Mouse (Mus musculus) liver, embryonic 14.5 days (tissue): ENCODE results near the gene Gpc4. TPM values are rescaled to one million over a fixed set of nuclear protein-coding genes. Genes with fewer than 3 reads are reported as not detected.

Source experiments
- ATAC-seq: fragments of 200-750 bp; cut with Nextera tagmentation; 2 replicates; pipeline ENCODE4 v1.8.0; 2017; ENCODE audit warnings: moderate number of reproducible peaks, mild to moderate bottlenecking, moderate library complexity; ENCODE audit not compliant: insufficient read depth
- DNase-seq, 3 experiments: peaks; one replicate each; pipeline ENCODE4 v3.0.0-alpha.2; 2012 to 2013; ENCODE audit warnings: low read depth in 3 of 3, low spot score in 3 of 3
- H3K27ac ChIP-seq: fragments of 300-500 bp; sonication (generic); 2 replicates; pipeline ENCODE4 v1.5.1; 2014; ENCODE audit warnings: moderate library complexity, mild to moderate bottlenecking, control low read depth, inconsistent platforms
- H3K27me3 ChIP-seq: fragments of 300-500 bp; sonication (generic); 2 replicates; pipeline ENCODE4 v1.6.1; 2014; ENCODE audit warnings: mild to moderate bottlenecking, low read length, moderate library complexity; ENCODE audit not compliant: control insufficient read depth, insufficient read depth
- H3K36me3 ChIP-seq: fragments of 300-500 bp; sonication (generic); replicated peaks from 2 replicates; pipeline ENCODE4 v1.6.1; 2014; ENCODE audit warnings: low read depth; ENCODE audit not compliant: control insufficient read depth, insufficient read depth
- H3K4me1 ChIP-seq, 2 experiments: fragments of 200-500 bp in 1 of 2; fragments of 300-500 bp in 1 of 2; sonication (generic) in 1 of 2; replicated peaks; 2 replicates each; pipeline ENCODE4 v1.6.1; 2012 to 2014; ENCODE audit warnings: antibody characterized with exemption in 1 of 2, inconsistent platforms in 1 of 2, low read length in 1 of 2; ENCODE audit not compliant: control insufficient read depth in 2 of 2, insufficient read depth in 2 of 2
- H3K4me2 ChIP-seq: fragments of 300-500 bp; sonication (generic); 2 replicates; pipeline ENCODE4 v1.6.1; 2014; ENCODE audit warnings: low read depth, mild to moderate bottlenecking, control low read depth, moderate library complexity
- H3K4me3 ChIP-seq, 2 experiments: fragments of 200-500 bp in 1 of 2; fragments of 300-500 bp in 1 of 2; sonication (generic) in 1 of 2; 2 replicates each; pipeline ENCODE4 v1.5.1; 2012 to 2014; ENCODE audit warnings: low read depth in 2 of 2, low read length in 2 of 2, mild to moderate bottlenecking in 2 of 2, control low read depth in 1 of 2, inconsistent platforms in 1 of 2, moderate library complexity in 1 of 2; ENCODE audit not compliant: insufficient read depth in 1 of 2
- H3K9ac ChIP-seq: fragments of 300-500 bp; sonication (generic); replicated peaks from 2 replicates; pipeline ENCODE4 v1.6.1; 2014; ENCODE audit warnings: mild to moderate bottlenecking, control low read depth, moderate library complexity
- H3K9me3 ChIP-seq: fragments of 300-500 bp; sonication (generic); 2 replicates; pipeline ENCODE4 v1.6.1; 2016; ENCODE audit warnings: low read length, mixed read lengths; ENCODE audit not compliant: control insufficient read depth
- CTCF ChIP-seq: IDR thresholded peaks from 2 replicates; pipeline ENCODE4 v1.5.1; 2016; ENCODE audit warnings: antibody characterized with exemption, low read depth, control low read depth
- EP300 ChIP-seq: IDR thresholded peaks from 2 replicates; pipeline ENCODE4 v1.6.1; 2016; ENCODE audit warnings: antibody characterized with exemption, low read depth
- WGBS: fragments of 180-500 bp; shearing (Covaris S2); extraction: QIAGEN DNeasy Blood & Tissue Kit; methylation state at CpG from one replicate; pipeline ENCODE4 v1.1.7; 2014; ENCODE audit not compliant: insufficient replicate concordance; 5-methylcytosine and 5-hydroxymethylcytosine counted together
- polyA plus RNA-seq, 2 experiments: library from polyadenylated mRNA; depleted of rRNA in 1 of 2; stranded (reverse) in 1 of 2; unstranded in 1 of 2; fragments of >200 nt; fragmentation: Nextera tagmentation in 1 of 2; extraction: Ambion mirVana in 1 of 2; gene quantifications; 2 replicates each; pipeline versions ENCODE4 v1.2.1 to v1.2.3; 2012 to 2014

Gene Gpc4
- polyA plus RNA-seq, 2 experiments = 3.2 to 4.2 TPM

GRCm38 (mm10) chrX:52052011-52052410, 113.0 kb downstream of the Gpc4 start:
- no peaks in the 10 kb centered on the region for H3K4me1 ChIP-seq
- no peak for TF ChIP-seq CTCF
- no peak for TF ChIP-seq EP300
- H3K9me3 ChIP-seq = no peaks in the 10 kb centered on the region
- H3K9ac ChIP-seq = no peak overlapping the region
- H3K36me3 ChIP-seq = no peaks in the 10 kb centered on the region
- no peak for DNase-seq
- WGBS = 66% methylated on average over 5 of the region's 5 CpGs
- no peak overlapping the region for H3K4me2 ChIP-seq
- no peak for ATAC-seq
- H3K27ac ChIP-seq = no peak overlapping the region
- H3K4me3 ChIP-seq = no peak overlapping the region
- H3K27me3 ChIP-seq = no peaks in the 10 kb centered on the region

- H3K27me3 ChIP-seq = no peaks in the 10 kb centered on the region
- ATAC-seq (no peak), DNase-seq (no peak)
- H3K9ac ChIP-seq = no peak overlapping the region
- no peaks in the 10 kb centered on the region for H3K4me1 ChIP-seq
- TF ChIP-seq CTCF (no peak), EP300 (no peak)
- no peak overlapping the region for H3K4me3 ChIP-seq
- 75% methylated on average over 4 of the region's 4 CpGs for WGBS
- H3K27ac ChIP-seq = no peak overlapping the region
- H3K9me3 ChIP-seq = no peaks in the 10 kb centered on the region
- no peaks in the 10 kb centered on the region for H3K36me3 ChIP-seq
- no peak overlapping the region for H3K4me2 ChIP-seq
Measured at GRCm38 (mm10) chrX:52050941-52051340, 114.1 kb downstream of the Gpc4 start.

DNA sequence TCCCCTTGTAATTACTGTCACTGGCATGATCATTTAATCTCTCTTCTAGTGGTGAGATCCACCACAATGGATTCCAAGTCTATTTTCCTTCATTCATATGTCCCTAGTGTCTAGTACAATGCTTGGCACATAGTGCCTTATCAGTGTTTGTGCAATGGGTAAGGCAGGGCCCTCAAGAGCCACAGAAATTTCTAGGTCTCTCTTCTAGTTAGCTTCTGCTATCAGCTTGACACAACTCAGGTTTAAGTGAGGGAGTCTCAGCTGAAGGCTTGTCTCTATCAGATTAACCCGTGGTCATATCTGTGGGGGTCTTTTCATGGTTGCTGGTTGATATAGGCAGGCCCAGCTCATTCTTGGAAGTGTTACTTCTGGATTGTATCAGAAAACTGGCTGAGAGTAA, 125.2 kb downstream of the Gpc4 start:
- WGBS = 0% methylated on average over 1 of the region's 1 CpGs
- Histone ChIP-seq H3K27ac (no peak overlapping the region), H3K4me1 (no peaks in the 10 kb centered on the region; a peak in 1 of 4 replicates), H3K4me3 (no peak overlapping the region), H3K9ac (no peak overlapping the region), H3K36me3 (no peaks in the 10 kb centered on the region), H3K4me2 (no peak overlapping the region), H3K27me3 (no peaks in the 10 kb centered on the region), H3K9me3 (no peaks in the 10 kb centered on the region)
- DNase-seq (no peak), ATAC-seq (peak; percentile 74; the same call in 1 of the 2 replicates)
- TF ChIP-seq EP300 (no peak), CTCF (no peak)

DNA sequence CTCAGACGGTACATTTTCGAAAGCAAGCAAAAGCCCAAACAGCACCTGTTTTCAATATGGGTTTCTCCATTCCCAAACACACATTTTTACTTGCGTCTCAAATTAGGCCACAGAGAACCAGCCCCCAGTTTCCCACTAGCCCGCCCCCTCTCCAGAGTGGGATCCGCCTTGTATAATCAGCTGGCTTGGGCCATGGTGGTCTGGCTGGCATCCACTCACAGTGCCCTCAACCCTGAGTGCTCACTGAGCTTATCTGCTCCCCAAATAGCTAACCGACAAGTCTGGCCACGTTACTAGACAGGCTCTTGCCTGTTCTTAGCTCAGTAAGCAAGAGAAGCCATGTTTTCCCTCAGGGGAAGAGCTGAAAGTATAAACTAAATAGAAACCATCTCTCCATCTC, 134.9 kb downstream of the Gpc4 start:
- H3K27me3 ChIP-seq = no peaks in the 10 kb centered on the region
- WGBS = 49% methylated on average over 7 of the region's 7 CpGs
- H3K9ac ChIP-seq = no peak overlapping the region
- no peaks in the 10 kb centered on the region for H3K9me3 ChIP-seq
- H3K4me1 ChIP-seq = no peaks in the 10 kb centered on the region
- ATAC-seq (no peak), DNase-seq (no peak)
- TF ChIP-seq CTCF (no peak), EP300 (no peak)
- H3K36me3 ChIP-seq = no peaks in the 10 kb centered on the region
- H3K4me3 ChIP-seq = no peak overlapping the region
- no peak overlapping the region for H3K4me2 ChIP-seq
- H3K27ac ChIP-seq = no peak overlapping the region

DNA sequence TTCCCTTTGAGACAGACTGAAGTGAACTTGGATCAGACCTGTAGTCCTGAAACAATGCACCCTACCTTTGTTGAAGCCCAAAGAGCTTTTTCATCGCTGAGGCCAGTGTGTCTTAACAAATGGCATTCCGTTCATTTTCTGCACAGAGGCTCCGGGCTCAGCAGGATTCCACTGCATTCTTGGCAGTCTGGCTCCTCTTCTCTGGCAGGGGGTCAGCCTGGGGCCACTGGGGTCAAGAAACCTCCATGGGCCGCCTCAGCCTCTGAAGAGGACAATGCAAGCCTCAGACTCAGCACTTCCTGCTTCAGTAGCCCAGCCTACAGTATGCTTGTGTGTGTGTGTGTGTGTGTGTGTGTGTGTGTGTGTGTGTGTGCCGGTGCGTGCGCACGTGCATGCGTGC, 147.4 kb downstream of the Gpc4 start:
- Histone ChIP-seq H3K27ac (no peak overlapping the region), H3K4me2 (no peak overlapping the region), H3K9ac (no peak overlapping the region), H3K9me3 (no peaks in the 10 kb centered on the region), H3K27me3 (no peaks in the 10 kb centered on the region), H3K36me3 (no peaks in the 10 kb centered on the region), H3K4me3 (no peak overlapping the region), H3K4me1 (no peaks in the 10 kb centered on the region)
- DNase-seq (no peak), ATAC-seq (no peak)
- 33% methylated on average over 4 of the region's 9 CpGs for WGBS
- no peak for TF ChIP-seq CTCF

Other genes starting within 250 kb of the Gpc4 start
- gene 1700080O16Rik, start 192.5 kb downstream of the Gpc4 start, polyA plus RNA-seq (2012; rRNA removed) = not detected in 2 replicates
- gene 1700080O16Rik, start 192.5 kb downstream of the Gpc4 start, polyA plus RNA-seq (2014; fragmentation: Nextera tagmentation; extraction: Ambion mirVana) = not detected in 2 replicates